Mouse (Mus musculus): ENCODE results near the gene Sptbn1.

DNA sequence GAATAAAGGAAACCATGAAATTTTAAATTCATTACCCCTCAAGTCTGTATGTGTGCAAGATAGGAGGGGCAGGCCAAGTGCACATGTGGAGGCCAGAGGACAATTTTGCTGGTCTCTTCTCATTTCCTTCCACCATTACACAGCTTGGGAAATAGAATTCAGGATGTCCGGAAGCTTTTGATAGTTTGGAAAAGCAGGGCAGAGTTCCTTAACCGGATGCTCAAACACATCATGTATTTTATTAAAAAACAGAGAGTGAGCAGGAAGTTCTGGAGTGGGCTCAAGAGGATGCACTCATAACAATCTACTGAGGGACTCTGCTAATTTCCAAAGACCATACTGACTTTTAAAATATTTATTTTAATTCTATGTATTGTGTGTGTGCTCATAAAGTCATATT lies 4.3 kb downstream of the Sptbn1 start:
- TF ChIP-seq CTCF (IDR thresholded peaks at IDR 0.05; ENCODE audit: low read depth, low read length), result no peak
- no peak for TF ChIP-seq GATA1 (IDR thresholded peaks at IDR 0.05; ENCODE audit: borderline replicate concordance, low read length)
- TF ChIP-seq POLR2AphosphoS5 (IDR thresholded peaks at IDR 0.05; ENCODE audit: insufficient replicate concordance, low read depth, low read length), result no peak
- no peak for TF ChIP-seq TAL1 (conservative IDR thresholded peaks at IDR 0.05; ENCODE audit: low read depth, low read length)
- TF ChIP-seq GATA2 (IDR thresholded peaks at IDR 0.05; ENCODE audit: borderline replicate concordance, low read depth, low read length), result no peak

Data from G1E (cell line).